Mouse (Mus musculus) C2C12 (cell line): ENCODE data around the gene Hoxa1. TPM values are rescaled to one million over a fixed set of nuclear protein-coding genes. Genes with fewer than 3 reads are reported as not detected.

Experiments used
- H3K27me3 ChIP-seq: one replicate; pipeline ENCODE4 v1.6.1; 2011; ENCODE audit not compliant: control insufficient read depth, insufficient read depth, insufficient read length
- H3K36me3 ChIP-seq: one replicate; pipeline ENCODE4 v1.6.1; 2011; ENCODE audit not compliant: control insufficient read depth, insufficient read depth
- H3K4me3 ChIP-seq: one replicate; pipeline ENCODE4 v1.5.1; 2011; ENCODE audit warnings: mild to moderate bottlenecking, control low read depth; ENCODE audit not compliant: poor library complexity, insufficient read depth, severe bottlenecking
- H3K79me2 ChIP-seq: one replicate; pipeline ENCODE4 v1.6.1; 2011; ENCODE audit not compliant: control insufficient read depth, insufficient read depth
- H3K79me3 ChIP-seq: one replicate; pipeline ENCODE4 v1.6.1; 2011; ENCODE audit warnings: low read depth, control low read depth
- H3ac ChIP-seq: one replicate; pipeline ENCODE3; 2011; ENCODE audit warnings: low read depth; ENCODE audit not compliant: control insufficient read depth, insufficient read length
- CEBPB ChIP-seq: IDR thresholded peaks from one replicate; pipeline ENCODE4 v1.6.1; 2011; ENCODE audit warnings: low read depth, mild to moderate bottlenecking, control low read depth, moderate library complexity
- CTCF ChIP-seq: IDR thresholded peaks from one replicate; pipeline ENCODE4 v1.5.1; 2011; ENCODE audit not compliant: control insufficient read depth, insufficient read depth, insufficient read length
- FOSL1 ChIP-seq: IDR thresholded peaks from one replicate; pipeline ENCODE4 v1.8.0; 2011; ENCODE audit warnings: mild to moderate bottlenecking, low read length; ENCODE audit not compliant: poor library complexity, insufficient read depth, severe bottlenecking
- MAX ChIP-seq: IDR thresholded peaks from one replicate; pipeline ENCODE4 v1.6.1; 2011; ENCODE audit warnings: mild to moderate bottlenecking, control low read depth
- MYOD1 ChIP-seq: IDR thresholded peaks from one replicate; pipeline ENCODE4 v1.6.1; 2011; ENCODE audit warnings: low read depth; ENCODE audit not compliant: control insufficient read depth, insufficient read length
- MYOG ChIP-seq: IDR thresholded peaks from one replicate; pipeline ENCODE4 v1.6.1; 2011; ENCODE audit not compliant: control insufficient read depth, insufficient read length; ENCODE audit errors: extremely low read depth
- USF1 ChIP-seq: IDR thresholded peaks from one replicate; pipeline ENCODE4 v1.6.1; 2011; ENCODE audit warnings: low read depth, mild to moderate bottlenecking, control low read depth, moderate library complexity
- polyA plus RNA-seq: library from polyadenylated mRNA; unstranded; fragments of >200 nt; fragmentation: generic; extraction: Trizol; gene quantifications from one replicate; pipeline ENCODE4 v1.2.1, GENCODE M21; 2012; ENCODE audit warnings: missing spikeins

The Hoxa1 gene
- polyA plus RNA-seq, 1 experiment: 0.96 TPM

- no peak for TF ChIP-seq MYOG
- no peak overlapping the region for H3K4me3 ChIP-seq
- no peaks in the 10 kb centered on the region for H3K79me3 ChIP-seq
- H3K27me3 ChIP-seq: no peaks in the 10 kb centered on the region
- peaks cover 29% of the 10 kb centered on the region for H3K36me3 ChIP-seq
- no peaks in the 10 kb centered on the region for H3K79me2 ChIP-seq
- H3ac ChIP-seq: no peak overlapping the region
Measured at GRCm38 (mm10) chr6:52200751-52201250, 42.7 kb upstream of the Hoxa1 start.

DNA sequence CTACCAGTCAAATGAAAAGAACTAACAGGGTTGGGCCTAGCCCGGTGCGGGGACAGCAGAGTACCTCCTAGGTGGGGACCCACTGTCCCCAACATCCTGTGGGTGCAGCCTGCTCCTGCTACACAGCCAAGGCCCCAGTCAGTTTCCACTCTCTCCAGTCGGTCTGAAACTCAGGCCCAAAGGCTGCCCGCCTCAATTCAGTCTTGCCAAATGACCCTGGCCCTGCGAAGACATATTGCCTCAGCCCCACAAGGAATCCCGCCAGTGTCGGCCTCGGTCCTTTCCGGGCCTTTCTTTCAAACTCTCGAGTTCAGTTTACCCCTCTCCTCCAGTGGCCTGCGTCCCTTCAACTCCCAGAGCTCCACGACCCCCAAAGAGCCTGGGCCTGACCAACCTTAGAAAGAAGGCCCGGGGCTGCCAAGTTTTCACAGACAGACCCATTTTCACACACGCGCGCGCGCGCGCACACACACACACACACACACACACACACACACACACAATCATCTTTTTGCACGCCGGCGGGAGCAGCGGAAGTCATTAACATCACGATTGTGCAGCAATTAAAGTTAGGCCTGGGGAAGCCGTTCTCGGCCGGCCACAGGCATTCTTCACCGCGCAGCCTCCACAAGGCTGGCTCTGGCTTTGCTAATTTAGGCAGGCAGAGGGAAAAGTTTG, 42.1 kb upstream of the Hoxa1 start:
- Histone ChIP-seq H3K36me3 (peaks cover 23% of the 10 kb centered on the region), H3ac (no peak overlapping the region), H3K79me3 (no peaks in the 10 kb centered on the region), H3K4me3 (no peak overlapping the region), H3K27me3 (no peaks in the 10 kb centered on the region), H3K79me2 (no peaks in the 10 kb centered on the region)
- TF ChIP-seq CTCF (no peak), MAX (no peak), MYOD1 (no peak), CEBPB (no peak), MYOG (no peak), FOSL1 (no peak), USF1 (no peak)

GRCm38 (mm10) chr6:52197271-52197670, 39.2 kb upstream of the Hoxa1 start:
- Histone ChIP-seq H3K79me3 (no peaks in the 10 kb centered on the region), H3K36me3 (peaks cover 9% of the 10 kb centered on the region), H3K27me3 (no peaks in the 10 kb centered on the region), H3K4me3 (no peak overlapping the region), H3K79me2 (no peaks in the 10 kb centered on the region), H3ac (no peak overlapping the region)
- TF ChIP-seq MAX (no peak), MYOD1 (no peak), FOSL1 (no peak), CTCF (no peak), CEBPB (no peak), MYOG (no peak), USF1 (no peak)

- no peak overlapping the region for H3K4me3 ChIP-seq
- H3K36me3 ChIP-seq: peaks cover 9% of the 10 kb centered on the region
- H3ac ChIP-seq: no peak overlapping the region
- TF ChIP-seq FOSL1 (no peak), MYOD1 (no peak), USF1 (no peak), MAX (no peak), CTCF (no peak), CEBPB (no peak), MYOG (no peak)
- H3K27me3 ChIP-seq: no peaks in the 10 kb centered on the region
- no peaks in the 10 kb centered on the region for H3K79me2 ChIP-seq
- no peaks in the 10 kb centered on the region for H3K79me3 ChIP-seq
Measured at GRCm38 (mm10) chr6:52196811-52197210, 38.7 kb upstream of the Hoxa1 start.

DNA sequence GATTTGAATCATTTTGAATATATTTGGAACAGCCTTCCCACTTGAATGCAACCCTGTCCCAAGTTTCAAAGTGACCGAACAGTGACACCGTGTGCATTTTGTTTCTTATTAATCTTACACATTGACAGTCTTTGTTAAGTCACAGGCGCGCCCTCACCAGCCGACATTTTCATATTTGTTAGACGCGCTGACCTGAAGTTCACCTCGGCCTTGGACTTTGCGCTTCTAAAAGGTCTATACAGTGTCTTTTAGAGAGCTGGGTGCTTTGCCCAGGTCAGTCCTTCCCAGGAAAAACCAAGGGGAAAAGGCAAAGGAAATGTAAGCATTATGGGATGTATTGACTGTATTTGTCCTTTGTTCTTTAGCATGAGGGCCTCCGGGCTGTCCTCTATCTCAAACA, 36.6 kb upstream of the Hoxa1 start:
- no peak overlapping the region for H3K4me3 ChIP-seq
- peaks cover 3% of the 10 kb centered on the region for H3K36me3 ChIP-seq
- H3K79me2 ChIP-seq: no peaks in the 10 kb centered on the region
- H3ac ChIP-seq: no peak overlapping the region
- TF ChIP-seq FOSL1: no peak
- TF ChIP-seq MAX: no peak
- H3K79me3 ChIP-seq: no peaks in the 10 kb centered on the region
- no peaks in the 10 kb centered on the region for H3K27me3 ChIP-seq

GRCm38 (mm10) chr6:52191860-52192550, 33.9 kb upstream of the Hoxa1 start:
- TF ChIP-seq MYOG (no peak), MAX (peak; percentile 70), FOSL1 (no peak), CTCF (no peak), MYOD1 (no peak), CEBPB (no peak), USF1 (peak; percentile 89)
- Histone ChIP-seq H3K27me3 (no peaks in the 10 kb centered on the region), H3K79me2 (no peaks in the 10 kb centered on the region), H3K79me3 (no peaks in the 10 kb centered on the region), H3K36me3 (no peaks in the 10 kb centered on the region), H3ac (peak overlapping the region; percentile 60), H3K4me3 (peak overlapping the region; percentile 31)
